Mouse (Mus musculus) 3T3-L1 (cell line): ENCODE data around the gene Trmt10b.
A peak's percentile ranks its signal among the peaks of the same experiment; 100 is the strongest.

Source experiments
- DNase-seq: peaks from one replicate; pipeline ENCODE4 v3.0.0-alpha.2; 2015; ENCODE audit warnings: low read depth, low spot score

The Trmt10b gene

DNA sequence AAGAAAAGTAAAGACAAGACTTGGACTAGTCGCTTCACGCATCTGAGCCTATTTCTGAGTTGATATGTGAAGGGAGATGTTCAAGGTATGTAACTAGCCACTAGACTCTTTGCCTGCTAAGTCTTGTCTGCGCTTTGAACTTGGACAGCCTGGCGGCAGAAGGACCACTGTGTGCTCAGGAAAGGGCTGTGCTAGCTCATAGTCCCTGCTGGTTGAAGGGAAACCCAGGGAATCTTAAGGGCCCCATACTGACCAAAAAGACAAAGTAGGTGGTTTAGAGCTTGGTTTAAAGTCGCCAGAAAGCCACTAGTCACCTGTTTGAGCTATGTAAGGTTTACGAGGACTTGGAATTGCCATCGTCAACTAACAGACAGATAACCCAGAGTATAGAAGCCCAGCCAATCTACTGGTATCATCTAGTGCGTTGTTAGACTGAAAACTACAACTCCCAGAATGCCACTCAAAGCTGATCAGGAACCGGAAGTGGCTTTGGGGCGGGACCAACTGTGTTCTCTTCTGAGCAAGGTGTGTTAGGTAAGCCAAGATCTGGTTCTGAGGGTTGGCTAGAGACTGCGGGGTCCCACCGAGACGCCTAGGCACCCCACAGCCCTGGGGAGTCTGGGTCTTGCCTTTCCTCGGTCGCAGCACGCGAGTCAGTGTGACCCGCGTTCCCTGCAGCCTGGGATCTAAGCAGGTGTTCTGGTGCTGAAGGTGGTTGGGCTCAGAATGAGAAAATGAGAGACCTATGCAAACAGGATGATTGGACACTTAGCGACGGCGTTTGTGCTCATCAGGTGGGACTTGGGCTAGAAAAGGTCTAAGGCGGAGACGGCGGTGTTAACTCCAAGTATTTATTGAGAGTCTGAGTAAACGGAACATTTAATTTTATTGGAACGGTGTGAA is at the start of gene Trmt10b:
Trmt10b (plus strand) TSS at position 466 of the 903 bp plus-strand sequence.
- DNase-seq = peak; percentile 83

DNA sequence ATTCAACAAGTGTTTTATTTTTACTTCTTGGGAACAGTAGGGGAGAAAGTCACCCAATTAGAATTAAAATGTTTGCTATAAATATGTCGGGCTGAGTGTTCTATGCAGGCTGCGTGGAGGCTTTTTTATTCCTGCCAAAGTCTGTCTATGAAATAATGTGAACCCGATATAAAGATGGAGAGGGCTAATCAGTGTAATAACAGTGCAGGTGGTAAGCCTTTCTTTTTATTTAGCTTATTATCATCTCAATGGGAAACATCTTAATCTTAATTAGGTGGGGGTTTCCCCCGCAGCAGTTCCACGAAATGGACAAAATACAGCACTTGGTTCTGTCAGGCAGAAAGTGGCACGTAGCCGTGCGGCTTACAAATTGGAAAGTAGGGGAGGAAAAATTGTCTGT is 45.7 kb upstream of the Trmt10b start:
- DNase-seq = no peak

DNA sequence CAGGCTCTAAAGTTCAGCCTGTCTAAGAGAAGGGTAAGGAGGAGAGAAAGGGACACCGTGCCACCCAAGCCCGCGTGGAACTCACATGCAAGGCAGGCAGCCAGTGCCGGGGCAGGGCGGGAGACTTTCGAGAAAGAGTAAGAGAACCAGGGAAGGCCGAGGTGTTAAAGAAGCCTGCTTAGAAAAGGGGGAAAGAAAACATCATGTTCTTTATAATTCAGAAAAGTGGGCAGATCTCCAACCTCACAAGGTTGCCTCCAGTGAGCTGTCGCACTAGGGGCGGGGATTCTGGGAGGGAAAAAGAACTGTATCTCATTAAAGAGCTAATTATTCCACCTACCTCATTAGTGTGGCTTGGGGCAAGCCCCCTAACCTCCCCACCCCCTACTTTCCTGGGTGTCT is 44.1 kb upstream of the Trmt10b start:
- no peak for DNase-seq

DNA sequence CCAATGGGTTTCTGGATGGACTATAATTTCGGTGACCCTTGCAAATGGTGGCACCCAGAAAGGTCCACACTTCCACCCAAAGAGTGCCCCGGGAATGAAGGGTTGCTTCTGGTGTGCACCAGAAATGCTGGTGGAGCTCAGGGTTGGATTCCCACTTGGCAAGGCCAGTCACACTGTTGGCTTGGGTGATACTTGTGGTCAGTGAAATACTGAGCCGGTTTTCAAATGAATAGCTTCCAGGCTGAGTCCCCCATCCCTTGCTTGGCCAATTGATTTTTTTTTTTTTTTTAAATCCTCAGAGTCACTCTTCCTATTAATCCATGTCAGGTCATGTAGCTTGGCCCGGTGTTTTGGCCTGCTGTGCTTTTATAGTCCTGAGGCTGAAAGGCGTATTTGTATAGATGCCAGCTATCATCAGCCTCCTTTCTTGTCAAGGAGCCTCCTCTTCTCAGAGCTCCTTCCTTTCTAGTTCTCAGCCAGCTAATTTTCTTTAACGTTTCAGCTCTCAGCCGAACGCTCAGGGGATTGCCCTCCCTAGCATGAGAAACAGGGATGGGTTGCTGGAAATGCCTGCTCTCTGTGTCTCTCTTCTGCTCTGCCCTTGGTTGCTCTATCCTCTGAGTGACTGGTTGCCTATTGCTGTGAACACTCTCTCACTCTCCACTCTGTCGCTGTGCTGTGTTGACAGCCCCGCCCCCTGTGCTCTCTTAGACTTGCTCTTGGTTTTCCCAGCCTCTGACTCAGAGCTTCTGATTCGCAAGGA is 42.9 kb upstream of the Trmt10b start:
- no peak for DNase-seq

- DNase-seq = no peak
Observed at GRCm38 (mm10) chr4:45259232-45259832, 37.6 kb upstream of the Trmt10b start.

- DNase-seq = no peak
Observed at GRCm38 (mm10) chr4:45261551-45261950, 35.4 kb upstream of the Trmt10b start.

DNA sequence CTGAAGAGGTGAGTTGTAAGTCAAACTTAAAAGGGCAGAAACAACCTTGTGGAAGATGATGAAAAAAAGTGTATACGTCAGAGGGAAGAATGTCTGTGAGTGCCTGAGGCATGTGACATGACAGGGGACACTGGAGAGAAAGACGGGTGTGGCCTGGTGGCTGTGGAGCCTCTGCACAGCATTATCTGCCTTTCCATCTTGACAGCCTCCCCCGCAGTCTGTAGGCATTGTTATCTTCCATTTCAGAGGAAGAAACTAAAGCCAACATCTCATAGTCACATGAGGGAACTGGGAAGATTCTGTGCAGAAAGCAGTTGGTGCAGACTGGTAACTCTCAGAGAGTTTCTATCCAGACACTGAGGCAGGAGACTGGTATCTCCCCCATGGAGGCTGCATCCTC is 29.0 kb upstream of the Trmt10b start:
- no peak for DNase-seq

GRCm38 (mm10) chr4:45271041-45271452 is 25.9 kb upstream of the Trmt10b start:
- no peak for DNase-seq

DNA sequence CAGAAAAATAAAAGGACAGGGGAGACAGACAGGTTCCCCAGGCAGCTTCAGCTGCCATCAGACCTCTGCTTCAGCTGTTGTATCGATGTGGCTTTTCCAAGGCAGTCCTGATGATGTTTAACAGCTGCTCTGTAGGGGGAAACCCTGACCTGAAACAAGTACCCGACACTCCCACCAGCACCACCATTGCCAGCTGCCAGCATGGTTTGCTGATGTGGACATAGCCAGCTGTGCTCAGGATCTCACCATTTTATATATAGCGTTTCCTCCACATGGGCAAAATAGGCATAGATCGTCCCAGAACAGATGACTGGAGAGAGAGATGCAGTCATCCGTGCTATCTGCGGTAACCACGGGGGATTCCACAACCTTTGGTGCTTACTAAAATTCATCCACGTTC is 21.2 kb upstream of the Trmt10b start:
- DNase-seq = no peak

DNA sequence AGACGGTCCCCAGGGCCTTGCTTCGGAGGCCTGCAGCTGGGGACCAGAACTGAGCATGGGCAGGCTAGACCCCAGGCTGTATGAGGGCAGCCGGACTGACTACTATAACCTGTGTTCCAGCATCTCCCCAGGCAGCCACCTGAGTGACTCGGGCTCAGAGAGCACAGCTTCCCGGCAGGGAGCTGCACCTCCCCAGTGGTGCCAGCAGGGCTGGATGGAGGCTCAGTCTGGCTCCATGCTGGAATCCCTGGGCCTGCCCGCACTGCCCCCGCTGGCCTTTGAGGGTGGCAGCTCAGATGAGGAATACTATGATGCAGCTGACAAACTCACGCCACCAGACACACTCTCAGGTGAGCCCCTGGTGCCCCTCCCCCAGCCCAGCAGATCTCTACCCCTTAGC is 17.6 kb upstream of the Trmt10b start:
- DNase-seq = peak; percentile 27

DNA sequence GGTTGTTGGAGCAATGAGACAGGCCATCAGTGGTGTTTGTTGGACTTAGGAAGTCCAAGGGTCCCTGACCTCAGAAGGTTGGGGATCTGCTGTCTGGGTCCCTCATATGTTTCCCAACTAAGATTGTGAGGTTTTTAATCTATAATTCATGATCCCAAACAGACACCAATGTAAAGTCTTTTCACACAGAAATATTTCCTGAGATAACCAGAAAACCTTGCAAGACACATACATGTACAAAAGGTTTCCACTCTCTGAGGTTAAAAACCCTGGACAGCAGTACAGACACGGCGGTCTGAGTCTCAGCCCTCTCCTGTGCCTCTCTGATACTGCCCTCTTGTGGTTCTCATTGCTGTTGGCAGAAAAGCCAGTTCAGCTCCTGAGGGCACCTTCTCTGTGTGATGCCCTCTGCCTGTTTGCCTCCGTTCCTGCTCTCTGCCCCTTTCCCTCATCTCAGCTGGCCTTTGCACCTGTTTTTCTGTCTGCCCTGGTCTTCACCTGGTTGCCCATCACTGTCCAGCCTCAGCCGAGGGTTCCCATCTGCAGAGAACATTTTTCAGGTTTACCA is 16.9 kb upstream of the Trmt10b start:
- peak; percentile 84 for DNase-seq

- DNase-seq = peak; percentile 46
Observed at GRCm38 (mm10) chr4:45286318-45286717, 10.6 kb upstream of the Trmt10b start.

DNA sequence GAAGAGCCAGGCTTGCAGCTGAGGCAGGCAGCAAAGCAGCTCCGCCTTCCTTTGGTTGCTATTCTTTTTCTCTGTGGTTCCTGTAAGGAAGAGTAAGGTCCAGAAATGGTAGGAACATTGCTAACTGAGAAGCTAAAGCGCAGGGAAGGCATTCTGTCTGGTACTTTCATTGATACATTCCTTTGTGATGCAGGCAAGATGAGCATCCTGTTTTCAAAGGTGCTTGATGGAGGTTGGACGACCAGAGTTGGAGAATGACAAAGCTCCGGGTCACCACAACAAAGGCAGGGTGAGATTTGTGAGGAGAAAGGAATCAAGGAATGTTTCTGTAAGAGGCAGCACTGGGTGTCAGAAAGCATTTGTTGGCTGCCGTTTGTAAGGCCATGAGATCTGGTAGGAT is 9.0 kb upstream of the Trmt10b start:
- no peak for DNase-seq

DNA sequence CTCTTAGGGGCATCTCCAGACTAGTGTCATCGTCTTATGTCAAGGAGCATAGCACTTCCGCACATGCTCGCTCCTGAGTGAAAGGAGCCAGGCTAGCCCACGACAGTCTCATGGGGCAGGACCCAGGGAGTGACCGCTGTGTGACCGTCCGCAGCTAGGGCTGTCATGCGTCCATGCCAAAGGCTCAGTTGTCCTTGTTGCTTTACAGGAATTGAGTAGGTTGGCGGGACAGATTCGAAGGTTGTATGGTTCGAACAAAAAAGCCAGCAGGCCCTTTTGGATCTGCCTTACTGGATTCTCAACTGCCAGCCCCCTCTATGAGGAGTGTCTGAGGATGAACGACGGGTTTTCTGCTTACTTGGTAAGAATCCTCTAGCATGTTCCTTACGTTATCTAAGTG is 8.6 kb downstream of the Trmt10b start:
- DNase-seq = no peak

- DNase-seq = peak; percentile 45
Observed at GRCm38 (mm10) chr4:45308046-45308445, 11.1 kb downstream of the Trmt10b start.

- DNase-seq = no peak
Observed at GRCm38 (mm10) chr4:45308606-45309005, 11.7 kb downstream of the Trmt10b start.

DNA sequence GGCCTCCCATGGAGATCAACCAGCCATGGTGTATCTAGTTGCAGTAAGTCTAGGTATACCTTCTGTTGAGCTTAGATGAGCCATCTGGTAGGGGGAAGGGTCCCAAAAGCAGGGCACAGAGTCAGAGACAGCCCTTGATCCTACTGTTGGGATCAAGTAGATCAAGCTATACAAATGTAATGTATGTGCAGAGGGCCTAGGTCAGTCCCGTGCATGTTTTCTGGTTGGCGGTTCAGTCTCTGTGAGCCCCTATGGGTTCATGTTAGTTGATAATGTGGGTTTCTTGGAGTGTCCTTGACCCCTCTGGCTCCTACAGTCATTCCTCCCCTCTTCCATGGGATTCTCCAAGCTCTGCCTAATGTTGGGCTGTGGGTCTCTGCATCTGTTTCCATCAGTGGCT is 14.1 kb downstream of the Trmt10b start:
- DNase-seq = no peak

DNA sequence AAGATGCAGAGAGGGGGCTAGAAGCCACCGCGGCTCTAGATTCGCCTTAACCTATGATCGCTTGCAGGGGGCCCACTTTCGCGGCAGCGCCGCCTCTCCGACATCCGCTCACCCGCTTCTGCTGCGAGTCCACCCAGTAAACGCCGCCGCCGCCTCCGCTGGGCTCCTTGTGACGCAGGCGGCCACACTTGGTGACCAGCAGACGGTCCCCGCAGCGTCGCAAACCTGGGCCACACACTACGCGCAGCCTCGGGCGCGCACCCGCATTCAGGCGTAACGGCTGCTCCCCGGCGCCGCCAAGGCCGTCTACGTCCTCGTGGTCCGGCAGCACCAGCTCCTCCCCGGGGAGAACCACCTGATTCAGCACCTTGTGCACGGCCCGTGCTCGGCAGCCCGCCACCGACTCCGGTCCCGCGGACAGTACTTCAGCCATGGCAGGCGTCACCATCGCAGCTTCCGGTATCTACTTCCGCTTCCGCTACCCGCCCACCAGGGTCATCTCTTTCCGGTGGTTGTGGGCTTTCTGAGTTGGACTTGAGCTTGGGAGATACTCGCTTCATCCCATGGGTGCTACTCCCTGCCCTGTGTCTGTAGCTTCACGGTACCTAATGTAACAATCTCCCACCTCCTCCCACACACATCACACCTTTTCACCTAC is 23.4 kb downstream of the Trmt10b start:
- peak; percentile 86 for DNase-seq

GRCm38 (mm10) chr4:45331139-45331538 is 34.2 kb downstream of the Trmt10b start:
- peak; percentile 23 for DNase-seq

- DNase-seq = no peak
Observed at GRCm38 (mm10) chr4:45332466-45332865, 35.5 kb downstream of the Trmt10b start.

GRCm38 (mm10) chr4:45341226-45341625 is 44.3 kb downstream of the Trmt10b start:
- no peak for DNase-seq
